Mouse (Mus musculus) adrenal gland, postnatal 4 days (tissue): ENCODE measurements around the gene Dnajb3. TPM values are rescaled to one million over a fixed set of nuclear protein-coding genes. Genes with fewer than 3 reads are reported as not detected.

ENCODE experiments used
- total RNA-seq, 2 experiments: library from RNA; stranded (reverse); gene quantifications; 2 replicates each; pipeline ENCODE4 v1.2.3; 2021

Dnajb3 gene
- total RNA-seq, 2 experiments from 2014 or later, result 3.3 to 4.2 TPM

Other genes starting within 250 kb of the Dnajb3 start
- 10 to 100 TPM; 35.7 to 39.6 TPM for gene Usp40, start 197.2 kb downstream of the Dnajb3 start, total RNA-seq
- 1 to 10 TPM; 2.8 to 3.2 TPM for gene Ugt1a10, start 150.4 kb downstream of the Dnajb3 start, total RNA-seq
- gene Ugt1a9, start 135.0 kb downstream of the Dnajb3 start, total RNA-seq, result 1 to 10 TPM in 1 of 2 experiments, under 1 TPM in 1; 0.22 to 2.3 TPM
- gene Ugt1a8, start 118.0 kb downstream of the Dnajb3 start, total RNA-seq, result not detected
- 1 to 10 TPM; 2.1 to 5.4 TPM for gene Ugt1a7c, start 110.7 kb downstream of the Dnajb3 start, total RNA-seq
- 1 to 10 TPM; 1.7 to 8.0 TPM for gene Ugt1a6b, start 102.5 kb downstream of the Dnajb3 start, total RNA-seq
- gene Ugt1a6a, start 71.0 kb downstream of the Dnajb3 start, total RNA-seq, result 1 to 10 TPM; 5.2 to 6.3 TPM
- under 1 TPM; 0.64 to 0.68 TPM for gene Ugt1a5, start 39.8 kb downstream of the Dnajb3 start, total RNA-seq
- gene Ugt1a2, start 5.2 kb downstream of the Dnajb3 start, total RNA-seq, result 10 to 100 TPM in 1 of 2 experiments, 1 to 10 TPM in 1; 1.0 to 31.4 TPM
- 10 to 100 TPM in 1 of 2 experiments, 1 to 10 TPM in 1; 1.5 to 43.6 TPM for gene Ugt1a1, start 6.2 kb upstream of the Dnajb3 start, total RNA-seq
- under 1 TPM; 0.20 to 0.42 TPM for gene Mroh2a, start 21.2 kb upstream of the Dnajb3 start, total RNA-seq
- 100 to 1,000 TPM; 124 to 130 TPM for gene Hjurp, start 71.9 kb upstream of the Dnajb3 start, total RNA-seq
- under 1 TPM in 1 of 2 experiments, not detected in 1; 0.06 TPM for gene Trpm8, start 71.9 kb upstream of the Dnajb3 start, total RNA-seq
- gene Spp2, start 201.2 kb upstream of the Dnajb3 start, total RNA-seq, result 10 to 100 TPM; 42.2 to 83.6 TPM